Comparison of ENCODE assay signal across 10 mouse cellular contexts in the genomic region with DNA sequence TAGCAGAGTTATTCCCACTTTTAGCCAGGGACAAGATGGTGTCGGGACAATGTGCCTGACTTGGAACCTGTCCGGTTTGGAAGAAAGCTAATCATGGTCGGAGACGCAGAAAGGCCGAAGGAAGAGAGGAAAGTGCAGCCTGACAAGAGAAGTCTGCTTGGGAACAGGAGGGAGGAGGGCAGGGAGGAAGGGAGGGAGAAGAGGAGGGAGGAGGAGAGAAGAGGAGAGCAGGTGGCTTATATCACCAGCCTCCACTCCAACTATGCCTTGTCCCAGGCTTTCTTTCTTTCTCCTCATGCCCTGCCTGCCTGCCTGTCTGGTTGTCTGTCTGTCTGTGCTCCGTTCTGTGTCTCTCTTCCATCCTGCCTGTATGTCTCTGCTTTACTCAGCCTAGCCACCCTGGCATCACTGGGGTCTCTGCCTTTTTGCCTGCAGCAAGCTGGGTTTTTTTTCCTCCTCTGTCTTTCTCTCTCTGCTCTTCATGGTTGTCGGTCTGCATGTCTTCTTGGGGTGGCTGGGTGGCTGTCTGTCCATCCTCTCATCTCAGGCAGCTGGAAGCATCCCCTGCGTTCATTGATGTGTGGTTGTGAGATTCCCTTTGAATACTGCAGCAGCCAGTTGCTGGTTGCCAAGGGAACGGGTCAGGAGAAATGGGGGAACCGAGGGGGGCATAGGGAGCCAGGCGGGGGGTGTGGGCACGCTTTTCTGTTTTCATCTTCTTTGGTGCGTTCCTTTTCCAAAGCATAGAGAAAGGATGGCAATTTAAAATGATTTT.
DNase-seq lines count a peak whose midpoint lies in the region; ATAC-seq lines count a peak whose summit lies in the region.
"Had no signal": no experiment of that assay in that cellular context is flagged by ENCODE, and none has a peak within 500 bp of the region (broad histone marks: within the 10 kb centered on the region; RNA-seq: fewer than 3 reads in every experiment).

No protein-coding gene starts in this region.

- ATAC-seq in forebrain, embryonic 13.5 days, result peak; percentile 83
- ATAC-seq in lung, embryonic 16.5 days (ENCODE audit: low read depth), result peak; percentile 75
- peak; percentile 81 for ATAC-seq in neural tube, embryonic 14.5 days (ENCODE audit: low read depth)
- ATAC-seq in megakaryocyte progenitor cell, adult 5-6 weeks (replicated peaks; ENCODE audit: poor library complexity), result no peak

- peak overlapping the region; percentile 92 for H3K27ac ChIP-seq in forebrain, embryonic 13.5 days
- H3K27ac ChIP-seq in lung, embryonic 16.5 days (ENCODE audit: low read length), result no peak overlapping the region
- peak overlapping the region; percentile 52; the same call in 1 of the 2 replicates for H3K27ac ChIP-seq in neural tube, embryonic 14.5 days (ENCODE audit: low read depth, low read length)
- H3K27ac ChIP-seq: lung, embryonic 15.5 days had no signal

- WGBS in forebrain, embryonic 13.5 days, result 34% methylated on average over 13 of the region's 13 CpGs
- WGBS in lung, embryonic 16.5 days, result 58% methylated on average over 13 of the region's 13 CpGs
- 30% methylated on average over 13 of the region's 13 CpGs for WGBS in neural tube, embryonic 14.5 days

- H3K27me3 ChIP-seq in forebrain, embryonic 13.5 days, result peaks cover 89% of the 10 kb centered on the region
- H3K27me3 ChIP-seq in lung, embryonic 16.5 days (ENCODE audit: control insufficient read depth, insufficient read depth, low read depth, low read length), result no peaks in the 10 kb centered on the region
- H3K27me3 ChIP-seq in neural tube, embryonic 14.5 days (ENCODE audit: control insufficient read depth, insufficient read depth, low read length), result no peaks in the 10 kb centered on the region
- H3K27me3 ChIP-seq: lung, embryonic 15.5 days had no signal

- intact Hi-C loops in left cerebral cortex, postnatal 10 days (cut with DNase I), result loop anchor here (10.0 kb wide), 1 partner anchor 100 kb away; no protein-coding TSS in a partner anchor

- no peak overlapping the region for H3K4me3 ChIP-seq in forebrain, embryonic 13.5 days
- H3K4me3 ChIP-seq in lung, embryonic 16.5 days (ENCODE audit: low read length), result no peak overlapping the region
- no peak overlapping the region for H3K4me3 ChIP-seq in neural tube, embryonic 14.5 days (ENCODE audit: low read depth, low read length)
- H3K4me3 ChIP-seq: heart, embryonic 12.5 days; lung, embryonic 15.5 days had no signal

- peak overlapping the region; percentile 48 for H3K4me2 ChIP-seq in forebrain, embryonic 13.5 days
- no peak overlapping the region for H3K4me2 ChIP-seq in lung, embryonic 16.5 days (ENCODE audit: low read depth, low read length)
- H3K4me2 ChIP-seq in neural tube, embryonic 14.5 days (ENCODE audit: low read depth, low read length), result peak overlapping the region; percentile 31; the same call in 1 of the 2 replicates
- H3K4me2 ChIP-seq: heart, embryonic 12.5 days; lung, embryonic 15.5 days had no signal

- peak; percentile 53 to 58 for DNase-seq in left cerebral cortex, postnatal 10 days (ENCODE audit: extremely low spot score in 1 of 2, low spot score in 2 of 2)
- DNase-seq in left cerebral cortex, adult 18-20 months (ENCODE audit: low spot score in 2 of 2), result no peak
- no peak for DNase-seq in layer of hippocampus, adult 9-10 months (ENCODE audit: low spot score)
- no peak for DNase-seq in frontal cortex, postnatal 10 days (ENCODE audit: low spot score in 2 of 2)

- no peaks in the 10 kb centered on the region for H3K36me3 ChIP-seq in forebrain, embryonic 13.5 days (ENCODE audit: poor library complexity, severe bottlenecking)
- H3K36me3 ChIP-seq in lung, embryonic 16.5 days (ENCODE audit: control insufficient read depth, insufficient read depth, low read length), result no peaks in the 10 kb centered on the region
- H3K36me3 ChIP-seq in neural tube, embryonic 14.5 days (ENCODE audit: control insufficient read depth, insufficient read depth, low read length), result no peaks in the 10 kb centered on the region
- H3K36me3 ChIP-seq: heart, embryonic 12.5 days; lung, embryonic 15.5 days had no signal

- no peaks in the 10 kb centered on the region for H3K9me3 ChIP-seq in forebrain, embryonic 13.5 days (replicated peaks)
- no peaks in the 10 kb centered on the region for H3K9me3 ChIP-seq in lung, embryonic 16.5 days (ENCODE audit: control insufficient read depth, low read length)
- no peaks in the 10 kb centered on the region for H3K9me3 ChIP-seq in neural tube, embryonic 14.5 days (ENCODE audit: control insufficient read depth, low read length)
- H3K9me3 ChIP-seq: heart, embryonic 12.5 days; lung, embryonic 15.5 days had no signal

- H3K9ac ChIP-seq in forebrain, embryonic 13.5 days, result peak overlapping the region; percentile 54
- no peak overlapping the region for H3K9ac ChIP-seq in lung, embryonic 16.5 days (ENCODE audit: low read length)
- H3K9ac ChIP-seq in neural tube, embryonic 14.5 days (replicated peaks; ENCODE audit: low read depth, low read length), result peak overlapping the region; percentile 35; the same call in 1 of the 2 replicates
- H3K9ac ChIP-seq: heart, embryonic 12.5 days; lung, embryonic 15.5 days had no signal

- H3K4me1 ChIP-seq in forebrain, embryonic 13.5 days, result peaks cover 27% of the 10 kb centered on the region
- peaks cover 12% of the 10 kb centered on the region for H3K4me1 ChIP-seq in lung, embryonic 16.5 days (replicated peaks; ENCODE audit: control insufficient read depth, insufficient read depth, low read length)
- H3K4me1 ChIP-seq in neural tube, embryonic 14.5 days (ENCODE audit: control insufficient read depth, insufficient read depth, low read length), result peaks cover 13% of the 10 kb centered on the region

Comparison
In these comparisons a context has a peak if more than half of its experiments do, and no peak if none do; other contexts are left out.
1. DNase-seq: peak in left cerebral cortex, postnatal 10 days (2 of 2); none in left cerebral cortex, adult 18-20 months (0 of 2), layer of hippocampus, adult 9-10 months (single experiment) and frontal cortex, postnatal 10 days (0 of 2).